Mouse (Mus musculus) left cerebral cortex, adult 2 months (tissue): ENCODE results near the gene Dtnb. TPM values are rescaled to one million over a fixed set of nuclear protein-coding genes. Genes with fewer than 3 reads are reported as not detected.
"Not testable (repeated sequence)": the region's sequence is repeated elsewhere in the genome, so short reads cannot be mapped to it uniquely, and the experiment has no call there.

Experiments used
- DNase-seq, 2 experiments: peaks; one replicate each; pipeline ENCODE4 v3.0.0; 2021 to 2022; ENCODE audit warnings: low spot score in 2 of 2, mixed read lengths in 1 of 2; ENCODE audit errors: extremely low spot score in 1 of 2
- H3K27ac ChIP-seq: fragments of 200-600 bp; 2 replicates; pipeline ENCODE4 v1.8.1; 2022
- H3K4me3 ChIP-seq: fragments of 200-600 bp; 2 replicates; pipeline ENCODE4 v1.8.1; 2022
- CTCF ChIP-seq: fragments of 200-600 bp; IDR thresholded peaks from 2 replicates; pipeline ENCODE4 v1.8.1; 2022; ENCODE audit warnings: antibody characterized with exemption, mild to moderate bottlenecking, moderate library complexity
- intact Hi-C: fragments of 180-260 bp; cut with DNase I; formaldehyde crosslinking; loops from one replicate; pipeline ENCODE4 v1.15.1; 2025
- total RNA-seq, 2 experiments: library from RNA; stranded (reverse); gene quantifications; 2 replicates each; pipeline ENCODE4 v1.2.3; 2021

The Dtnb gene
- total RNA-seq, 2 experiments from 2014 or later = 106 to 115 TPM

GRCm38 (mm10) chr12:3672786-3673185, 100.6 kb downstream of the Dtnb start:
- no peak for DNase-seq
- Histone ChIP-seq H3K27ac (no peak overlapping the region), H3K4me3 (no peak overlapping the region)
- intact Hi-C loops = no loop called here
- no peak for TF ChIP-seq CTCF

GRCm38 (mm10) chr12:3673886-3674285, 101.7 kb downstream of the Dtnb start:
- H3K27ac ChIP-seq = peak overlapping the region; percentile 17; the same call in 1 of the 2 replicates
- no peak overlapping the region for H3K4me3 ChIP-seq
- no peak for DNase-seq
- intact Hi-C loops = no loop called here
- TF ChIP-seq CTCF = no peak

- DNase-seq = peak; percentile 72 to 82
- Histone ChIP-seq H3K27ac (peak overlapping the region; percentile 72), H3K4me3 (no peak overlapping the region)
- TF ChIP-seq CTCF = no peak
- intact Hi-C loops = no loop called here
Observed at GRCm38 (mm10) chr12:3674913-3675312, 102.7 kb downstream of the Dtnb start.

GRCm38 (mm10) chr12:3680721-3681120, 108.5 kb downstream of the Dtnb start:
- DNase-seq = no peak
- TF ChIP-seq CTCF = no peak
- H3K4me3 ChIP-seq = no peak overlapping the region
- intact Hi-C loops = no loop called here
- no peak overlapping the region for H3K27ac ChIP-seq

- TF ChIP-seq CTCF = no peak
- intact Hi-C loops = no loop called here
- H3K4me3 ChIP-seq = no peak overlapping the region
- DNase-seq = no peak
- H3K27ac ChIP-seq = no peak overlapping the region
Observed at GRCm38 (mm10) chr12:3683041-3683440, 110.9 kb downstream of the Dtnb start.

GRCm38 (mm10) chr12:3686419-3686940, 114.3 kb downstream of the Dtnb start:
- no peak overlapping the region for H3K27ac ChIP-seq
- TF ChIP-seq CTCF = no peak
- DNase-seq = no peak
- intact Hi-C loops = no loop called here
- no peak overlapping the region for H3K4me3 ChIP-seq

GRCm38 (mm10) chr12:3690926-3691529, 118.8 kb downstream of the Dtnb start:
- H3K4me3 ChIP-seq, H3K27ac ChIP-seq, intact Hi-C loops, DNase-seq: not testable (repeated sequence)

GRCm38 (mm10) chr12:3692795-3693392, 120.7 kb downstream of the Dtnb start:
- intact Hi-C loops = no loop called here

GRCm38 (mm10) chr12:3695741-3696501, 123.7 kb downstream of the Dtnb start:
- intact Hi-C loops = loop anchor here (5.0 kb wide), 1 partner anchor 86 kb away; no protein-coding TSS in a partner anchor
- Histone ChIP-seq H3K4me3 (no peak overlapping the region), H3K27ac (no peak overlapping the region)
- TF ChIP-seq CTCF = peak; percentile 85
- DNase-seq = no peak

More at GRCm38 (mm10) chr12:3692795-3693392, 120.7 kb downstream of the Dtnb start:
- DNase-seq = no peak
- H3K4me3 ChIP-seq = no peak overlapping the region
- TF ChIP-seq CTCF = no peak
- no peak overlapping the region for H3K27ac ChIP-seq

GRCm38 (mm10) chr12:3700503-3700902, 128.3 kb downstream of the Dtnb start:
- intact Hi-C loops = no loop called here
- no peak overlapping the region for H3K27ac ChIP-seq
- no peak for TF ChIP-seq CTCF
- no peak overlapping the region for H3K4me3 ChIP-seq
- DNase-seq = no peak

GRCm38 (mm10) chr12:3702903-3703302, 130.7 kb downstream of the Dtnb start:
- intact Hi-C loops = no loop called here
- no peak overlapping the region for H3K27ac ChIP-seq
- no peak for DNase-seq
- no peak for TF ChIP-seq CTCF
- no peak overlapping the region for H3K4me3 ChIP-seq

GRCm38 (mm10) chr12:3719151-3719721, 147.1 kb downstream of the Dtnb start:
- DNase-seq = no peak
- intact Hi-C loops = no loop called here
- Histone ChIP-seq H3K27ac (no peak overlapping the region), H3K4me3 (no peak overlapping the region)
- no peak for TF ChIP-seq CTCF
